Mouse (Mus musculus) ES-E14 (cell line): Measurements from ENCODE around the gene Wdr95. TPM values are rescaled to one million over a fixed set of nuclear protein-coding genes. Genes with fewer than 3 reads are reported as not detected.
A peak's percentile ranks its signal among the peaks of the same experiment; 100 is the strongest.

Source experiments
- DNase-seq: peaks from one replicate; pipeline ENCODE4 v3.0.0-alpha.2; 2013; ENCODE audit warnings: low read depth, low spot score
- H3K27ac ChIP-seq: 2 replicates; pipeline ENCODE4 v1.5.1; 2012; ENCODE audit warnings: low read depth, mild to moderate bottlenecking, low read length, moderate library complexity, mixed read lengths; ENCODE audit not compliant: poor library complexity, insufficient read depth, severe bottlenecking
- H3K36me3 ChIP-seq: 2 replicates; pipeline ENCODE4 v1.6.1; 2012; ENCODE audit warnings: mild to moderate bottlenecking, low read length, moderate library complexity, mixed read lengths; ENCODE audit not compliant: control insufficient read depth, poor library complexity, insufficient read depth, severe bottlenecking
- H3K4me1 ChIP-seq, 2 experiments: fragments of 150-350 bp in 1 of 2; sonication (generic) in 1 of 2; 2 replicates each; pipeline ENCODE4 v1.6.1; 2012; ENCODE audit warnings: low read length in 2 of 2, mild to moderate bottlenecking in 1 of 2, mixed read lengths in 1 of 2; ENCODE audit not compliant: control insufficient read depth in 2 of 2, insufficient read depth in 2 of 2, poor library complexity in 1 of 2
- H3K4me3 ChIP-seq, 2 experiments: fragments of 150-350 bp in 1 of 2; sonication (generic) in 1 of 2; 2 replicates each; pipeline ENCODE4 v1.5.1; 2012; ENCODE audit warnings: low read length in 2 of 2, low read depth in 1 of 2, mild to moderate bottlenecking in 1 of 2, mixed read lengths in 1 of 2; ENCODE audit not compliant: insufficient read depth in 1 of 2, poor library complexity in 1 of 2, severe bottlenecking in 1 of 2
- H3K9ac ChIP-seq: 2 replicates; pipeline ENCODE4 v1.6.1; 2012; ENCODE audit warnings: low read depth, mild to moderate bottlenecking, low read length, mixed read lengths; ENCODE audit not compliant: poor library complexity, insufficient read depth, severe bottlenecking
- H3K9me3 ChIP-seq: fragments of 150-350 bp; sonication (generic); 2 replicates; pipeline ENCODE4 v1.6.1; 2012; ENCODE audit warnings: low read depth, mild to moderate bottlenecking, low read length; ENCODE audit not compliant: control insufficient read depth, insufficient read depth
- CHD2 ChIP-seq: IDR thresholded peaks from 2 replicates; pipeline ENCODE4 v1.6.1; 2014; ENCODE audit warnings: mild to moderate bottlenecking, low read depth, low read length, inconsistent platforms
- HCFC1 ChIP-seq: IDR thresholded peaks from 2 replicates; pipeline ENCODE4 v1.6.1; 2012; ENCODE audit warnings: low read length, inconsistent platforms, borderline replicate concordance; ENCODE audit not compliant: insufficient read depth
- MAFK ChIP-seq: IDR thresholded peaks from 2 replicates; pipeline ENCODE4 v1.6.1; 2014; ENCODE audit warnings: mild to moderate bottlenecking, low read depth, low read length, inconsistent platforms; ENCODE audit not compliant: insufficient read depth
- ZC3H11A ChIP-seq: IDR thresholded peaks from 2 replicates; pipeline ENCODE4 v1.6.1; 2012; ENCODE audit warnings: low read depth, mild to moderate bottlenecking, inconsistent platforms, low read length, borderline replicate concordance
- ZNF384 ChIP-seq: IDR thresholded peaks from 2 replicates; pipeline ENCODE4 v1.6.1; 2012; ENCODE audit warnings: low read depth, low read length, inconsistent platforms
- in situ Hi-C, 2 experiments: fragments of 600-800 bp; cut with MboI; formaldehyde crosslinking; loops; one replicate each; pipeline ENCODE4 v1.15.1; 2025; ENCODE audit warnings: low sequenced_read_pairs in 2 of 2, inconsistent platforms in 1 of 2; ENCODE audit not compliant: unreplicated experiment in 2 of 2
- total RNA-seq: library from RNA; depleted of rRNA; stranded (reverse); fragments of 300-350 nt; gene quantifications from 2 replicates; pipeline ENCODE4 v1.2.3, GENCODE M21; 2012

Wdr95 gene
- total RNA-seq, 1 experiment = 1.5 TPM

DNA sequence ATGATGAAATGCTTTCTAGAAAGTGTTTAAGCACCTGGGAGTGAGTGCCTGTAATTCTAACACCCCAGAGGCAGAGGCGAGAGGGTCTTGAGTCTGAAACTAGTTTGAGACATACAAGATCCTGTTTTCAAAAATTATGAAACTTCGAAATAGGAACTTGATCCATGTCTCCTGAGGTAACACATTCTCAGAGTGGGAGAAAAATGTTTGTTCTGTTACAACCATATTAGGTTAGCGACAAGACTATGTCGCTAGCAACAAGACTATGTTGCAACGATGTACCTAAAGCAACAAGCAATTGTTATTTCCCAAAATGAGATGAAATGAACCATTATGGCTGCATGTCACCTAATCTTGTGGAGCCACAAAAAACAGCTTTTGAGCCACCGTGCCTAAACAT, 43.0 kb upstream of the Wdr95 start:
- no peak for TF ChIP-seq MAFK
- no peak for TF ChIP-seq HCFC1
- no peak for TF ChIP-seq ZC3H11A
- no peak for TF ChIP-seq CHD2
- TF ChIP-seq ZNF384 = no peak
- no peak overlapping the region for H3K27ac ChIP-seq
- H3K36me3 ChIP-seq = no peaks in the 10 kb centered on the region
- H3K4me3 ChIP-seq = no peak overlapping the region
- peaks cover 0 to 2% of the 10 kb centered on the region in 2 experiments; a peak in 1 of 4 replicates for H3K4me1 ChIP-seq
- no peak overlapping the region for H3K9ac ChIP-seq
- no peak for DNase-seq
- in situ Hi-C loops = no loop called here
- H3K9me3 ChIP-seq = no peaks in the 10 kb centered on the region

- H3K27ac ChIP-seq = no peak overlapping the region
Observed at GRCm38 (mm10) chr5:149488360-149489021, 40.0 kb upstream of the Wdr95 start.

DNA sequence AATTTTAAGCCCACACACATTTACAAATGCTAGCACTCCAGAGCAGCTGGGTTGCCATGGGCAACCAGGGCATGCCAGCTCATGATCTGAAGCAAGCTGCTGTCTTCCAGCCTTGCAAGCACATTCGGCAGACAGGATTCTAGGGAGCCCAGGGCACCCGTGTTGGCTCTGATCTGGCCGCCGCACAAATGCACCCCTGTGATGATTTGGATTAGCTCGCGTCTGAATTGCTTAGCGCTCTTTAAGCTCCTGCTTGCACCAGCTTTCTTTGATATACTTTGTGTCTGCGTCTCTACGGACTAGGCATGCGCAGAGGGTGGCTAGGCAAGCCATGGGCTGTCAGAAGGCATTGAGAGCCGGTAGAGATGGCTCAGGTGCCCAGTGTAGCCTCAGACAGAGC, 39.3 kb upstream of the Wdr95 start:
- Histone ChIP-seq H3K27ac (no peak overlapping the region), H3K9ac (no peak overlapping the region)
- TF ChIP-seq ZC3H11A = no peak
- TF ChIP-seq CHD2 = no peak
- no peak for TF ChIP-seq ZNF384
- no peak for TF ChIP-seq MAFK
- TF ChIP-seq HCFC1 = no peak

More at GRCm38 (mm10) chr5:149488360-149489021, 40.0 kb upstream of the Wdr95 start:
- peak; percentile 69 for DNase-seq
- H3K9me3 ChIP-seq = no peaks in the 10 kb centered on the region
- no peak overlapping the region for H3K4me3 ChIP-seq
- peaks cover 0 to 2% of the 10 kb centered on the region in 2 experiments; a peak in 1 of 4 replicates for H3K4me1 ChIP-seq
- no peaks in the 10 kb centered on the region for H3K36me3 ChIP-seq
- in situ Hi-C loops = no loop called here
- TF ChIP-seq HCFC1 (no peak), ZNF384 (no peak), MAFK (no peak), ZC3H11A (no peak), CHD2 (no peak)
- no peak overlapping the region for H3K9ac ChIP-seq

GRCm38 (mm10) chr5:149490275-149490674, 38.2 kb upstream of the Wdr95 start:
- H3K27ac ChIP-seq = no peak overlapping the region

More for the DNA sequence above, 39.3 kb upstream of the Wdr95 start:
- no peaks in the 10 kb centered on the region for H3K36me3 ChIP-seq
- in situ Hi-C loops = no loop called here
- H3K4me3 ChIP-seq = no peak overlapping the region
- peaks cover 0 to 2% of the 10 kb centered on the region in 2 experiments; a peak in 1 of 4 replicates for H3K4me1 ChIP-seq
- no peak for DNase-seq
- no peaks in the 10 kb centered on the region for H3K9me3 ChIP-seq

More at GRCm38 (mm10) chr5:149490275-149490674, 38.2 kb upstream of the Wdr95 start:
- H3K9ac ChIP-seq = no peak overlapping the region; the same call in 1 of the 2 replicates
- H3K4me3 ChIP-seq = peak overlapping the region in 1 of 2 experiments; percentile 43; a peak in 1 of 4 replicates
- H3K4me1 ChIP-seq = peaks cover 0 to 2% of the 10 kb centered on the region in 2 experiments; a peak in 1 of 4 replicates
- no peaks in the 10 kb centered on the region for H3K9me3 ChIP-seq
- H3K36me3 ChIP-seq = no peaks in the 10 kb centered on the region
- DNase-seq = no peak
- in situ Hi-C loops = no loop called here
- no peak for TF ChIP-seq ZC3H11A
- no peak for TF ChIP-seq HCFC1
- TF ChIP-seq ZNF384 = no peak
- TF ChIP-seq CHD2 = no peak
- TF ChIP-seq MAFK = no peak
